Mouse (Mus musculus) G1E-ER4 (cell line): ENCODE results near the gene Etfb. TPM values are rescaled to one million over a fixed set of nuclear protein-coding genes. Genes with fewer than 3 reads are reported as not detected.

Source experiments
- GATA1 ChIP-seq: IDR thresholded peaks from one replicate; pipeline ENCODE4 v1.8.0; 2012; ENCODE audit warnings: low read length, inconsistent platforms
- polyA plus RNA-seq: library from polyadenylated mRNA; stranded (reverse); fragments of >175 nt; gene quantifications from 2 replicates; pipeline ENCODE4 v1.2.3, GENCODE M21; 2012

Gene Etfb
- polyA plus RNA-seq, 1 experiment, result 170 TPM

DNA sequence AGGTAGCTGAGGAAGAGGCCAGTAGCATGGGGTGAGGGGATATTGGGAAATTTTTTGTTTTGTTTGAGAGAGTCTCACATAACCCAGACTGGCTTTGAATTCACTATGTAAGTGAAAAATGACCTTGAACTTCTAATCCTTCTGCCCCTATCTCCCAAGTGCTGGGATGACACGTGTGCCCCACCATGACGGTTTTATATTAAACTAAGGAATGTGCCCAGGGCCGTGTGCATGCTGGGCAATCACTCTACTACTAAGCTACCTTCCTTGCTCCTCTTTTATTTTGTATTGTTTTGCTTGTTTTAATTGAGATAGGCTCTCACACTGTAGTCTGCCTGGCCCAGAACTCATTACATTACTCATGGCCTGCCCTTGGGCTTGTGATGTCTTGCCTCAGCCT is 2.8 kb upstream of the Etfb start:
- no peak for TF ChIP-seq GATA1

DNA sequence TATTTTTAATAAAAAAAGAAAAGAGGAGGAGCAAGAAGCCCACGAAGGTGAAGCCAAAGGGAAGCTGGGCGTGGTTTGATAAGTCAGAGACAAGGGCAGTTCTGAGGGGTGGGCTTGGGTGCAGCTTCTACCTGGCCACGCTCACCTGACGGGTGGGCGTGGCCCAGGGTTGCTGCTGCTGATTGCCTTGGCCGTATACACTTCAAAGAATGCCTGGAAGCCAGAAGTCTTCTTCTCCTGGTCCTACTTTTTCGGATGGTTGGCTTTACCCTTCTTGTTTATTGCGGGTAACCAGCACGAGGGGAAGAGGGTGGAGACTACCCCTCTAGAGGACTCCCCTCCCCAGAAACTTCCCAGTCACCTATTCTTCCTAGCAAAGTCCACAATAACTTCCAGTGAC is 1.2 kb upstream of the Etfb start:
- TF ChIP-seq GATA1, result no peak

DNA sequence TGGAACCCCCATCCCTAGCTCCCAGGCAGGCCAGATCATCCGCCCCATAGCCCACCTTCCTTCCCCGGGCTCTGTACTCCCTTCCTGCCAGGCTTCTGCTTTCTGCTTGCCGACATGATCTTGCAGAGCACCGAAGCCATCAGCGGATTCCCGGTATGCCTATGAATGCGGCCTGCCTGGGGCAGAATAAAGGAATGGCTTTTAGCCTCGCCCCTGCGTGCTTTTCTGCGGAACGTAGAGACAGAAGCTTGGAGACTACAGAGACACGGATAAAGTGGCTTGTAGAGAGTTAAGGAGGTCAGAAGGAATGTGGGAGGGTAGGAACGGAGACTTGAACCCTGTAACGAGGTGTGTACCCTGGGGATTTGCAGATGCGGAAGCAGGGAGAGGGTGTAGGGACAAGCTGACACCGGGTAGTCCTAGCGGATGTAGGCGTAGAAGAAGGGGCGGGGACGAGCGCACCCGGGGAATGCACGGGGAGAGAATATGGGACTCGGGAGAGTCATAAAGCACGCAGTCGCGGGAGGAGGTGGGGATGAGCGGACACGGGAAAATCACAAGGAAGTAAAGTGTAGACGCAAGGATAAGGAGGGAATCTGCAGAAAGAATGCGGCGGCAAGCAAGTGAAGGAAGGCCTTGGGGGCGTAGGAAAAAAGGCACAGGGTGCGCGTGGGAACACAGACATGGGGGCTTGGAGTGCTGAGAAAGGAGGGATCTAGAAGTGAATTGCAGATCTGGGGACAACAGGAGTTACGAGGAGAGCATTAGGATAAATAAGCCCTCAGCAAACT is 562 bp upstream of the Etfb start:
- TF ChIP-seq GATA1, result no peak

DNA sequence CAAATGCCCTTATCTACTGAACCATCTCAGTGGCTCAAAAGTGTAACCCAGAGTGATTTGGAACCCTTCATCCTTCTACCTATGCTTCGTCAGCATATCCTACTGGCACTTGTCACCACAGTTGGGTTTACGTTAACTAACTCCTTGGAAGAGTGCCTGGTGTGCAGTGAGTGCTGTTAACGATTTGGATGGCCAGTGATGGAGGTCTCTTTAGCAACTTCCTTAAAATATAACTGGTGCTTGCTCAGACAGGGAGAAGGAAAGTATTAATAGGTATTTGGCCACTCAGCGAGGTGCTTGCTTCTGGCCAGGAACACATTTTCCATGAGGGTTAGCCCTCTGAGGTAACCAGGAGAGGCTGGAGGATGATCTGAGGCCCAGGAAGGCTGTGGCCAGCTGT is 3.9 kb downstream of the Etfb start:
- no peak for TF ChIP-seq GATA1

DNA sequence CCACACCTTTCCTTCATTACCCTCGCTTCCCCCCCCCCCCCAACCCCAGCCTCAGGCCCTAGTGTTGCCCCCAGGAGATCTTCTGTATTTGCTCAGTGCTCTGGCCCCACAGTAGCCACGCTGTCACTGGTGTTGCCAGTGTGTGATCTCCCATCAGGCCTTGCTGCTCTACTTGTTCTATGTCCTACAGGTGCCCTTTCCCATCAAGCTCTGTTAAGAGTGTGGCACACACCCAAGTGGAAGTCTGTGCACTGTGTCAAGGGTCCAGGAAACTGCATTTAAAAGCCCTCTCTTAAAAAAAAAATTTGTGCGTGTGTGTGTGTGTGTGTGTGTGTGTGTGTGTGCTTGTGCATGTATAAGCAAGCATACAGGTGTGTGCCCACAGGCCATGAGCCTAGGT is 4.4 kb downstream of the Etfb start:
- no peak for TF ChIP-seq GATA1

DNA sequence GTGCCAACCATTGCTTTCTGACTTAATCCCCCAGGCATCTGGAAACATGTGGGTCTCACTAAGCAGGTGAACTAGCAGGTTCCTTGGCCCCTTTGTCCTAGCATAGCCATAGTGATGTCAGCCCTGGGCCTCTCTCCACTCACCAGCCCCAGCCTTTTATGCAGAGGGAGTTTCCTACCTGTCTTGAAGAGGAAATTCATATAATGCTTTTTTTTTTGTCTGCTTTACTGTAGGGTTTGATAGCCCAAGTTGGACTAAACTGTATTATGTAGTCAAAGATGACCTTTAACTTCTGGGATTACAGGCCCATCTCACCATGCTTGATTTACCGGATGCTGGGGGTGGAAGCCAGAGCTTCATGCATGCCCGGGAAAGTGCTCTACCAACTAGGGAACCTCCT is 5.9 kb downstream of the Etfb start:
- no peak for TF ChIP-seq GATA1

DNA sequence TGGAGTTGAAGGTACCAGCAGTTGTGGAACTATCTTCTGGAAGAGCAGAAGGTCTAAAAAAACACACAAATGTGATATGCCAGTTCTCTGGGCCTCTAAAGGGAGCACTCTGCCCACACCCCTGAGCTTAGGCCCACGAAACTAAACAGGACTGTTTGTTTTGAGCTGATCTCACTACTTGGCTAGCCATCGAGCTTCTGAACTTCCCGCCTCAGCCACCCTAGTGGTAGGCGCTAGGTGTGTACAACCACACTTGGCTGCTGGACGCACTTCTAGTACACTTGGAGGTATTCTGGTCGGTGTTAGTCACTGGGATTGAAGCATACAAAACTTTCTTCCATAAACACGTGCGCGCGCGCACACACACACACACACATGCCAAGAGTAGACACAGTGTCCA is 7.8 kb downstream of the Etfb start:
- no peak for TF ChIP-seq GATA1

DNA sequence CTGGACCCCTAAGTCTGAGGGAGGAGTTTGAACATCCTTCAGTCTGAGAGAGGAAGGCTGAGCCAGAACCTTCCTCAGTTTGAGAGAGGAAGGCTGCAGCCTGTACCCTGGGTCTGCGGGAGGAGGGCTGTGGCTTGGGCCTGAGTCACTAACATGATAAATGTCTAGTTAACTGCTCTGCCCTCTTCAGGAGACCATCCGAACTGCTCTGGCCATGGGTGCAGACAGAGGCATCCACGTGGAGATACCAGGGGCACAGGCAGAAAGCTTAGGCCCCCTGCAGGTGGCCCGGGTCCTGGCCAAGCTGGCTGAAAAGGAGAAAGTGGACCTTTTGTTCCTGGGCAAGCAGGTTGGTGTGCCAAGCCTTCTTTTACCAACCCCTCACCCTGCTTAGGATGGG is 8.7 kb downstream of the Etfb start:
- no peak for TF ChIP-seq GATA1

DNA sequence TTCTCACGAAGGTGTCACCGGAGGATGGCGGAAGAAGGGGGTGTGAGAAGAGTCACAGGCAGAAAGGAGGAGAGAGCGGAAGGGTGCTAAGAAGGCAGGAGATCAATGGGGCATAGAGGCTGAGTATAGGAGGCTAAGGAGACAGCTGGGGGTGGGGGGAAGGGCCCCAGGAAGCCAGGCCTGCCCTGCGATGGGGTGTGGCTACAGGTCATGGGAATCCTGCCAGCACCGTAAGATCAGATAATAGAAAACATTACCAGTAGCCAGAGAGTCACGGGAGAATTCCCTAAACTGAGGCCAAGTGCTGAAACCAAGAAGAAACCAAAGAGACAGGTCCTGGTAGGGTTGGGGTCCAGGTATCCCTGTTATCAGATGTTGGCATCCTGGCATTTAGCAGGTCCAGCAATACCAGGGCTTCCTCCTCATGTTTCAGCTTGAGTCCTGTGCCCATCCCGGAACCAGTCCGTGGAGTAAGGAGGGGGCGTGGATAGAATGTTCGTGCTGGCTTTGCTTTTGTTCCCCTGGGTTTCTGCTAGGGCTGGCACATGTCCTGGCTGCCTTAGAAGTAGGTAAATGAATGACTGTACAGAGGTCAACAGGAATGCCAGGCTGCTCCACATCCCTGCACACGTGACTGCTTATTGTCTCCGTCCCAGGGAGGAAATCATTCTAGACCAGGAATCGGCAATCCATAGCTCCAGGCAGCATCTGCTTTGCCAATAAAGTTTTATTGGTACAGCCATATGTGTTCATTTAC is 9.9 kb downstream of the Etfb start:
- TF ChIP-seq GATA1, result no peak

DNA sequence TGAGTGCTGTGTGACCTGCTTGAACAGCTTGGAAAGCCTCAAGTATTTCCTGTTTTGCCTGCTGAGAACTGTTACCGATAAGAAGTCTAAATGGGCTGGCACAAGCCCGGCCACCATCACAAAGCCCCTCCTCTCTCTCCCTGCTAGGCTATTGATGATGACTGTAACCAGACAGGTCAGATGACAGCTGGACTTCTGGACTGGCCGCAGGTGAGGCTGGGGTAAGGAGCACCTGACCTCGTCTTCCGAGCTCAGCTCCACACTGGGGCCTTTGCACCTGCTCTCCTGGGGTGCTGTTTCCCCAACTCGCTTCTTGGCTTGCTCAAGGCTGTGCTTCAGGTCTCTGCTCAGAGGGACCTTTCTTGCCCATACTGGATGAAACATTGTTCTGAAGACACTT is 10.5 kb downstream of the Etfb start:
- TF ChIP-seq GATA1, result no peak

DNA sequence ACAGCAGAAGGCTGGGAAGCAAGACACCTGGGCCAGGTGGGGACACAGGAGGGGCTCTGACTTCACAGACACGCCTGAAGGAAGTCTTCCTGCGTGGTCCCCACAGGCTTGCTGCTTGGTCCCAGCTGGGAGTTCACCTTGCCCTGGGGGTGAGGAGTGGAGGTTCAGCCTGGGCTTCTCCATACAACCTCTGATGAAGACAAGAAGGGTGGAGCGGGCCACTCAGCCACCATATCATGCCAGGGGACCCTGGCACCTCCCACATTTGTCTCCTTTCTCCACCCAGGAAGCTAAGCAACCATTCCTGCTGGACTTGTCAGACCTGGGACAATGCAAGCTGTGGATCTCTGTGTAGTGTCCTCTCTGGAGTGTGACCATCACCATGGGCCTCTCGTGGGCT is 19.0 kb downstream of the Etfb start, which contains the start of gene Vsig10l:
Gene Vsig10l, plus strand, starts transcription at position 301 of the 400 bp plus-strand sequence.
- TF ChIP-seq GATA1, result no peak

DNA sequence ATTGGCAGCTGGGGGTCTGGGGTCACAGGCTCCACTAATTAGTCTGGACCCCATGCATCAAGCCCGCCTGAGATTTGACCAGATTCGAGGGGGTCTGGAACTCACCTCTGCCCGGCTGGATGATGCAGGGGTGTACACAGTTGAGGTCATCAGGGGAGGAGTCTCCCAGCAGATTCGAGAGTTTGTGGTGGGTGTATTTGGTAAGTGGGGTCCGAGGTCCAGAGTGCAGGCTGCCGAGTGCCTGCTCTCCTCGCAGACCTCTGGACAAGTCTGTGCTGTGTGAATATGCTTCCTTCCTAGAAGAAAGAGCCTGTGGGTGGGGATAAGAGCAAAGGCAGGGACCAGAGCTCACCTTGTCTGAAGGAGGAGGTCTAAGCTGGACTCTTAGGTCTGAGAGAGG is 20.1 kb downstream of the Etfb start:
- TF ChIP-seq GATA1, result no peak

DNA sequence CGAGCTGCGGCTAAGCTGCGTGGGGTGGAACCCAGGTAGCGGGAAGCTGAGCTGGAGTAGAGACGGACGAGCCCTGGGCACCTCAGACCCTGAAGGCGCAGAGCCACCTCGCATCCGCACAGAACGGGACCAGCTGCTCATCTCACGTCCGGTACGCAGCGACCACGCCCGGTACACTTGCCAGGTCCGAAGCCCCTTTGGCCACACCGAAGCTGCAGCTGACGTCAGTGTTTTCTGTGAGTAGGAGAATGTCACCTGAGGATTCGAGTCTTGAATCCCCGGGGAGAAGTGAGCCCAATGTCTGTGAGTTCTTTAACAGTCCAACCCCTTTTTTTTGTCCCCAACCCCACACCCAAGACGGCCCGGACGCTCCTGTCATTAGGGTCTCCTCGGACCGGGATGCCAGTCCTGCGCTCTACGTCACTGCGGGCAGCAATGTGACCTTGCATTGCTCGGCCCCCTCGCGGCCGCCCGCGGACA is 21.0 kb downstream of the Etfb start:
- TF ChIP-seq GATA1, result no peak

DNA sequence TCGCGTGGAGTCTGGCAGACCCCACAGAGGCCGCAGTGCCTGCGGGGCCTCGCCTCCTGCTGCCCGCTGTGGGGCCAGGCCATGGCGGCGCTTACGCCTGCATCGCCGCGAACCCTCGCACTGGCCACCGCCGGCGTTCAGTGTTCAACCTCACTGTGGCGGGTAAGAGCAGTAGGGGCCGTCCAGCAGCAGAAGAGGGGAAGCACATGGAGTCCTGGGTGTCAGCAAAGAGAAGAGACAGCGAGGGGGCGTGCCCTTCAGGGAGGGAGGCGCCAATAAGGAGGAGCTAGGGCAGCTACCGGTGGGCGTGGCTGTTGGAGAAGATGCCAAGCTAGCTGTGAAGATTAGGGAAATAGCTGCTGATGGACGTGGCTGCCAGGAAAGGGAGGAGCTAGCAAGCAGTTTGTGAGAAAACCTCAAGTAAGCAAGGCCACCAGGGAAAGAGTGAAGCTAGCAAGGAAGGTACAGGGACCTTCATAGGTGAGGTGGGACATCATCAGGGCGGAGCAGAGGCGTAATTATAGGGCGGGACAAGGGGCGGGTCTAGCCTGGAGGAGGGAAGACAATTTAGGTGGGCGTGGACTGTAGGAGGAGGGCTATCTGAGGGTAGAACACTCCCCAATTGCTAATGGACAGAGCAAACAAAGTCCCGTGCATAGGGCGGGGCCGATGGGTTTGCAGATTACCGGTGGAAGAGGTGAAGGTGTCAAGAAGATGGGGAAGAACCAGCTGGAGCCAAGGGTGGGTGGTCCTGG is 21.6 kb downstream of the Etfb start:
- TF ChIP-seq GATA1, result no peak

DNA sequence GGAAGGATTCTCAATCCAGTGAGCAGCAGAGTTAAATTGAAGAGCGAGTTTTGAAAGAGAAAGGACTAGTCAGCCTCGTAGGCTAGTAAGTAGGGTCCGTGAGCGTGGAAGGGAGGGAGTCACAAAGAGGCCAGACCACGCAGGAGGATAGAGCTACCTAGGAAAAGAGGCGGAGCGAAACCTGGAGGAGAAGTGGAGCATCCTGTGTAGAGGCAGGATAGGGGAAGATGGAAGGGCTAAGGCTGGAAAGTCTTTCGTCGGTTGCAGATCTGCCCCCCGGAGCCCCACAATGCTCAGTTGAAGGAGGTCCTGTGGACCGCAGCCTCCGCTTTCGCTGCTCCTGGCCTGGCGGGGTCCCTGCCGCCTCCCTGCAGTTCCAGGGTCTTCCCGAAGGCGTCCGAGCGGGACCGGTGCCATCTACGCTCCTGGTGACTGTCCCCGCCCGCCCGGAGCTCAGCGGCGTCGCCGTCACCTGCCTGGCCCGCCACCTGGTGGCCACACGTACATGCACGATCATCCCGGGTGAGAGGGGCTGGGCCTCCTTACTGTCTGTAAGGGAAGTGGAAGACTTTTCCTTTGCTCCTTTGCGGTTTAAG is 22.3 kb downstream of the Etfb start:
- TF ChIP-seq GATA1, result no peak

DNA sequence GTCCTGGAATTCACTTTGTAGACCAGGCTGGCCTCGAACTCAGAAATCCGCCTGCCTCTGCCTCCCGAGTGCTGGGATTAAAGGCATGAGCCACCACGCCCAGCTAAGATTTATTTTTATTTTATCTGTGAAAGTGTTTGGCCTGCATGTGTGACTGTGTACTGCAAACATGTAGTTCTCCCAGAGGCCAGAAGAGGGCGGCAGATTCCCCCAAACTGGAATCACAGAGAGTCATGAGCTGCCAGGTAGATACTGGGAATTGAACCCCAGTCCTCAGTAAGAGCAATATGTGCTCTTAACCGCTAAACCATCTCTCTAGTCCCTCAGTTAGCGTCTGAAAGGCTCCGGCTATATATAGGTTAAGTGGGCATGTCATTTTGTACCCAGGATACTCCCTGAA is 26.5 kb downstream of the Etfb start:
- TF ChIP-seq GATA1, result no peak

DNA sequence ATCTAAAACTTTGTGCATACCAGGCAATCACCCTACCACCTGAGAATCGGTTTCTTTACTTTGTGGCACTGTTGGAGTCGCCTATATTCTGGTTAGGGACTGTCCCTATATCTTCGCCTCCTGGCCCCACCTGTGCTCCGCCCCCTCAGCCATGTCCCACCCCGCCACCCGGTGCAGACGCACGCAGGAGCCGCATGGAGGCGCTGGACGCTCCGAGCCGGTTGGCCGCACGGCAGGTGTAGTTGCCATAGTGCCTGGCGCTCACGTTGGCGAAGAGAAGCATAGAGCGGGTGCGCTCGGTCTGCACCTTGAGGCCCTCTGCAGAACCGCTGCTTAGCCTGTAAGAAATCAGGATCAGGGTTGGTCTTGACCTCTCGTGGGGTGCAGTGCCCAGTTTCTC is 31.8 kb downstream of the Etfb start:
- no peak for TF ChIP-seq GATA1
